ENCODE assay signal across 26 mouse cellular contexts in genomic region chr3:104678826-104679225, GRCm38 (mm10). TPM values are rescaled to one million over a fixed set of nuclear protein-coding genes. Genes with fewer than 3 reads are reported as not detected.
DNase-seq lines count a peak whose midpoint lies in the region; ATAC-seq and TF ChIP-seq lines count a peak whose summit lies in the region.
"Had no signal": no experiment of that assay in that cellular context is flagged by ENCODE, and none has a peak within 500 bp of the region (broad histone marks: within the 10 kb centered on the region; RNA-seq: fewer than 3 reads in every experiment).

No protein-coding gene starts in this region.

- H3K9me3 ChIP-seq in forebrain, postnatal 0 days (ENCODE audit: low read length), result no peaks in the 10 kb centered on the region
- H3K9me3 ChIP-seq in forebrain, embryonic 12.5 days, result no peaks in the 10 kb centered on the region
- no peaks in the 10 kb centered on the region for H3K9me3 ChIP-seq in hindbrain, postnatal 0 days (ENCODE audit: low read length)
- H3K9me3 ChIP-seq: embryonic facial prominence, embryonic 13.5 days; heart, embryonic 10.5 days; hindbrain, embryonic 15.5 days; intestine, embryonic 15.5 days had no signal

- no peak for TF ChIP-seq CTCF in forebrain, postnatal 0 days (IDR thresholded peaks at IDR 0.05; ENCODE audit: low read depth)
- no peak for TF ChIP-seq CTCF in cerebellum, adult 2 months (IDR thresholded peaks at IDR 0.05; ENCODE audit: borderline replicate concordance, insufficient read depth, low read depth, low read length)
- TF ChIP-seq CTCF in hindbrain, postnatal 0 days (IDR thresholded peaks at IDR 0.05; ENCODE audit: low read depth), result no peak

- peaks cover 6% of the 10 kb centered on the region; the same call in 1 of the 2 replicates for H3K4me1 ChIP-seq in forebrain, postnatal 0 days (ENCODE audit: insufficient read depth)
- H3K4me1 ChIP-seq in forebrain, embryonic 12.5 days, result peaks cover 11% of the 10 kb centered on the region
- peaks cover 10% of the 10 kb centered on the region; the same call in 1 of the 2 replicates for H3K4me1 ChIP-seq in cerebellum, adult 2 months (ENCODE audit: control insufficient read depth, insufficient read depth, low read length)
- peaks cover 10% of the 10 kb centered on the region for H3K4me1 ChIP-seq in hindbrain, postnatal 0 days (ENCODE audit: insufficient read depth, low read length)

- H3K27me3 ChIP-seq in forebrain, postnatal 0 days (ENCODE audit: insufficient read depth, low read length), result no peaks in the 10 kb centered on the region
- no peaks in the 10 kb centered on the region for H3K27me3 ChIP-seq in forebrain, embryonic 12.5 days
- H3K27me3 ChIP-seq in cerebellum, adult 2 months (ENCODE audit: control insufficient read depth, insufficient read depth, low read length), result no peaks in the 10 kb centered on the region
- H3K27me3 ChIP-seq in hindbrain, postnatal 0 days (ENCODE audit: insufficient read depth, low read length), result no peaks in the 10 kb centered on the region
- H3K27me3 ChIP-seq: CH12.LX; embryonic facial prominence, embryonic 13.5 days; hindbrain, embryonic 12.5 days; hindbrain, embryonic 15.5 days; intestine, embryonic 15.5 days had no signal

- peak overlapping the region; percentile 0; the same call in 1 of the 2 replicates for H3K27ac ChIP-seq in forebrain, postnatal 0 days (ENCODE audit: low read depth, low read length)
- no peak overlapping the region for H3K27ac ChIP-seq in forebrain, embryonic 12.5 days
- no peak overlapping the region for H3K27ac ChIP-seq in cerebellum, adult 2 months (ENCODE audit: insufficient read depth, low read length)
- H3K27ac ChIP-seq in hindbrain, postnatal 0 days, result no peak overlapping the region
- H3K27ac ChIP-seq: embryonic facial prominence, embryonic 13.5 days; forebrain, embryonic 10.5 days; heart, adult 2 months; heart, embryonic 10.5 days; hindbrain, embryonic 12.5 days; hindbrain, embryonic 15.5 days; intestine, embryonic 15.5 days had no signal

- 50% methylated on average over 8 of the region's 8 CpGs for WGBS in forebrain, postnatal 0 days
- WGBS in forebrain, embryonic 12.5 days, result 65% methylated on average over 8 of the region's 8 CpGs
- WGBS in cerebellum, adult 2 months, result 85% methylated on average over 8 of the region's 8 CpGs
- 78% methylated on average over 8 of the region's 8 CpGs for WGBS in hindbrain, postnatal 0 days

- no peak overlapping the region for H3K4me3 ChIP-seq in forebrain, postnatal 0 days (ENCODE audit: low read depth, low read length)
- no peak overlapping the region for H3K4me3 ChIP-seq in forebrain, embryonic 12.5 days (replicated peaks)
- H3K4me3 ChIP-seq in cerebellum, adult 2 months (replicated peaks; ENCODE audit: insufficient read depth, low read depth, low read length), result no peak overlapping the region
- H3K4me3 ChIP-seq in hindbrain, postnatal 0 days (ENCODE audit: low read length), result no peak overlapping the region
- H3K4me3 ChIP-seq: embryonic facial prominence, embryonic 13.5 days; forebrain, embryonic 10.5 days; heart, adult 2 months; heart, embryonic 10.5 days; hindbrain, embryonic 12.5 days; hindbrain, embryonic 15.5 days; intestine, embryonic 15.5 days had no signal

- no peak for TF ChIP-seq POLR2A in cerebellum, adult 2 months (IDR thresholded peaks at IDR 0.05; ENCODE audit: borderline replicate concordance, insufficient read depth, low read length)

- no peak overlapping the region for H3K9ac ChIP-seq in forebrain, postnatal 0 days
- H3K9ac ChIP-seq in forebrain, embryonic 12.5 days, result no peak overlapping the region
- H3K9ac ChIP-seq in hindbrain, postnatal 0 days (replicated peaks; ENCODE audit: low read length), result no peak overlapping the region
- H3K9ac ChIP-seq: embryonic facial prominence, embryonic 13.5 days; hindbrain, embryonic 12.5 days; hindbrain, embryonic 15.5 days; intestine, embryonic 15.5 days had no signal

- no peak overlapping the region for H3K4me2 ChIP-seq in forebrain, postnatal 0 days (ENCODE audit: low read depth)
- no peak overlapping the region for H3K4me2 ChIP-seq in forebrain, embryonic 12.5 days
- H3K4me2 ChIP-seq in hindbrain, postnatal 0 days (ENCODE audit: low read depth, low read length), result no peak overlapping the region
- H3K4me2 ChIP-seq: embryonic facial prominence, embryonic 13.5 days; hindbrain, embryonic 12.5 days; hindbrain, embryonic 15.5 days; intestine, embryonic 15.5 days had no signal

- H3K36me3 ChIP-seq in forebrain, postnatal 0 days (ENCODE audit: insufficient read depth), result no peaks in the 10 kb centered on the region
- no peaks in the 10 kb centered on the region for H3K36me3 ChIP-seq in forebrain, embryonic 12.5 days (replicated peaks)
- no peaks in the 10 kb centered on the region for H3K36me3 ChIP-seq in hindbrain, postnatal 0 days (ENCODE audit: insufficient read depth, low read length)
- H3K36me3 ChIP-seq: embryonic facial prominence, embryonic 13.5 days; forebrain, embryonic 10.5 days; G1E; heart, embryonic 10.5 days; hindbrain, embryonic 12.5 days; hindbrain, embryonic 15.5 days; intestine, embryonic 15.5 days had no signal

- ATAC-seq in forebrain, postnatal 0 days, result peak; percentile 34; the same call in 1 of the 2 replicates
- ATAC-seq in forebrain, embryonic 12.5 days (ENCODE audit: low FRiP score), result no peak
- ATAC-seq in hindbrain, postnatal 0 days, result no peak
- ATAC-seq: forebrain, embryonic 16.5 days; intestine, embryonic 15.5 days had no signal

- peak; percentile 36 for DNase-seq in forebrain, postnatal 0 days
- DNase-seq in layer of hippocampus, adult 9-11 months, result peak; percentile 52
- no peak for DNase-seq in layer of hippocampus, adult 11-12 months (ENCODE audit: low spot score)
- DNase-seq in Muller cell, postnatal 12 days (ENCODE audit: inconsistent ontology term), result peak; percentile 55
- DNase-seq in cerebellum, adult 2 months, result no peak
- no peak for DNase-seq in hindbrain, postnatal 0 days (ENCODE audit: low spot score)
- DNase-seq: adrenal gland, adult 2 months; adrenal gland, postnatal 14 days; cerebellum, adult 18-20 months; cerebellum, adult 9-11 months; cerebellum, postnatal 25 days; gastrocnemius, postnatal 10 days; gastrocnemius, postnatal 36 days; heart, adult 2 months; kidney, adult 11 months; kidney, adult 8-10 months had no signal

RNA-seq across cellular contexts. Expression of gene Slc16a1, which starts 40.4 kb away (rescaled TPM):
- 32.1 and 33.4 TPM in 2 replicates for total RNA-seq in forebrain, postnatal 0 days (2014; rRNA removed)
- polyA plus RNA-seq in forebrain, postnatal 0 days (2015; fragmentation: Nextera tagmentation; extraction: Ambion mirVana), result 17.4 and 20.2 TPM in 2 replicates
- 29.9 and 32.1 TPM in 2 replicates for polyA plus RNA-seq in forebrain, embryonic 12.5 days (2016; fragmentation: Nextera tagmentation; extraction: Ambion mirVana)
- 29.9 and 31.9 TPM in 2 replicates for polyA plus RNA-seq in cerebellum, adult 2 months (2012; rRNA removed)
- total RNA-seq in hindbrain, postnatal 0 days (2014; rRNA removed), result 40.2 and 43.4 TPM in 2 replicates
- 21.8 and 22.6 TPM in 2 replicates for polyA plus RNA-seq in hindbrain, postnatal 0 days (2015; fragmentation: Nextera tagmentation; extraction: Ambion mirVana)

Comparison
In these comparisons a context has a peak if more than half of its experiments do, and no peak if none do; other contexts are left out.
1. DNase-seq: peak in forebrain, postnatal 0 days (single experiment), layer of hippocampus, adult 9-11 months (single experiment) and Muller cell, postnatal 12 days (single experiment); none in layer of hippocampus, adult 11-12 months (single experiment), cerebellum, adult 2 months (0 of 2) and hindbrain, postnatal 0 days (single experiment).